Mouse (Mus musculus) 3T3-L1 (cell line): ENCODE results near the gene Prtg.

Source experiments
- DNase-seq: peaks from one replicate; pipeline ENCODE4 v3.0.0-alpha.2; 2015; ENCODE audit warnings: low read depth, low spot score

Prtg gene

GRCm38 (mm10) chr9:72911381-72911780 lies 104.7 kb downstream of the Prtg start:
- peak; percentile 14 for DNase-seq

- DNase-seq, result no peak
These were observed 106.9 kb downstream of the Prtg start for GRCm38 (mm10) chr9:72913551-72913950.

GRCm38 (mm10) chr9:72915728-72916127 lies 109.1 kb downstream of the Prtg start:
- DNase-seq, result no peak

- no peak for DNase-seq
These were observed 116.4 kb downstream of the Prtg start for GRCm38 (mm10) chr9:72923068-72923467.

GRCm38 (mm10) chr9:72925021-72925934 lies 118.6 kb downstream of the Prtg start, which contains the start of gene Pygo1:
Gene Pygo1, plus strand, starts transcription at chr9:72925645.
- DNase-seq, result no peak

GRCm38 (mm10) chr9:72925935-72926258 lies 119.2 kb downstream of the Prtg start:
- no peak for DNase-seq

GRCm38 (mm10) chr9:72931166-72931790 lies 124.6 kb downstream of the Prtg start:
- peak; percentile 22 for DNase-seq

- no peak for DNase-seq
These were observed 128.6 kb downstream of the Prtg start for GRCm38 (mm10) chr9:72935309-72935708.

GRCm38 (mm10) chr9:72936301-72936700 lies 129.6 kb downstream of the Prtg start:
- DNase-seq, result no peak

GRCm38 (mm10) chr9:72943424-72943823 lies 136.8 kb downstream of the Prtg start:
- DNase-seq, result no peak

- no peak for DNase-seq
These were observed 137.6 kb downstream of the Prtg start for GRCm38 (mm10) chr9:72944286-72944685.

GRCm38 (mm10) chr9:72947010-72947409 lies 140.3 kb downstream of the Prtg start:
- DNase-seq, result no peak

GRCm38 (mm10) chr9:72949572-72949971 lies 142.9 kb downstream of the Prtg start:
- no peak for DNase-seq

GRCm38 (mm10) chr9:72954746-72955145 lies 148.1 kb downstream of the Prtg start:
- DNase-seq, result peak; percentile 57

- DNase-seq, result peak; percentile 73
These were observed 148.9 kb downstream of the Prtg start for GRCm38 (mm10) chr9:72955546-72955945.

- no peak for DNase-seq
These were observed 152.1 kb downstream of the Prtg start, which contains the start of the genes Dyx1c1 and Gm44503 for GRCm38 (mm10) chr9:72958521-72959450. Gene Dyx1c1, plus strand, starts transcription at chr9:72958785. Gene Gm44503, plus strand, starts transcription at chr9:72958852.

GRCm38 (mm10) chr9:72961346-72961745 lies 154.7 kb downstream of the Prtg start:
- no peak for DNase-seq

GRCm38 (mm10) chr9:72961959-72962358 lies 155.3 kb downstream of the Prtg start:
- no peak for DNase-seq
